Mouse (Mus musculus) G1E (cell line): ENCODE measurements around the gene Rfx8. TPM values are rescaled to one million over a fixed set of nuclear protein-coding genes. Genes with fewer than 3 reads are reported as not detected.

Experiments used
- ATAC-seq: 2 replicates; pipeline ENCODE4 v1.8.0; 2016; ENCODE audit warnings: mild to moderate bottlenecking; ENCODE audit not compliant: insufficient number of reproducible peaks, poor library complexity, low FRiP score, severe bottlenecking; ENCODE audit errors: extremely low read depth
- DNase-seq: peaks from one replicate; pipeline ENCODE4 v3.0.0; 2012; ENCODE audit warnings: low spot score
- H3K27me3 ChIP-seq: 2 replicates; pipeline ENCODE4 v1.6.1; 2012; ENCODE audit warnings: mild to moderate bottlenecking, low read length, inconsistent platforms; ENCODE audit not compliant: insufficient read depth
- H3K36me3 ChIP-seq: replicated peaks from 2 replicates; pipeline ENCODE3; 2012; ENCODE audit warnings: mild to moderate bottlenecking, inconsistent platforms
- H3K4me1 ChIP-seq: 2 replicates; pipeline ENCODE4 v1.6.1; 2012; ENCODE audit warnings: low read depth, low read length, inconsistent platforms, mixed read lengths; ENCODE audit not compliant: insufficient read depth
- H3K4me3 ChIP-seq: 2 replicates; pipeline ENCODE4 v1.5.1; 2012; ENCODE audit warnings: low read depth, mild to moderate bottlenecking, inconsistent platforms, low read length, moderate library complexity, mixed read lengths
- H3K9me3 ChIP-seq: replicated peaks from 2 replicates; pipeline ENCODE4 v1.6.1; 2012; ENCODE audit warnings: inconsistent platforms
- CTCF ChIP-seq: IDR thresholded peaks from 2 replicates; pipeline ENCODE4 v1.5.1; 2012; ENCODE audit warnings: low read depth, low read length, inconsistent platforms, mixed read lengths
- GATA1 ChIP-seq: IDR thresholded peaks from 2 replicates; pipeline ENCODE4 v1.6.1; 2012; ENCODE audit warnings: borderline replicate concordance, low read length, inconsistent platforms, mixed read lengths
- GATA2 ChIP-seq: IDR thresholded peaks from 2 replicates; pipeline ENCODE4 v1.6.1; 2012; ENCODE audit warnings: low read depth, low read length, inconsistent platforms, borderline replicate concordance
- POLR2AphosphoS5 ChIP-seq: IDR thresholded peaks from 2 replicates; pipeline ENCODE4 v1.6.1; 2012; ENCODE audit warnings: low read depth, low read length, inconsistent platforms; ENCODE audit not compliant: insufficient replicate concordance
- TAL1 ChIP-seq: conservative IDR thresholded peaks from 2 replicates; pipeline ENCODE4 v1.6.1; 2012; ENCODE audit warnings: low read depth, low read length, inconsistent platforms, mixed read lengths
- polyA plus RNA-seq: library from polyadenylated mRNA; stranded (reverse); fragments of >175 nt; gene quantifications from 2 replicates; pipeline ENCODE4 v1.2.3, GENCODE M21; 2012
- total RNA-seq, 2 experiments: library from RNA; stranded (forward) in 1 of 2; stranded (reverse) in 1 of 2; fragments of 200-1000 nt in 1 of 2; fragments of >200 nt in 1 of 2; fragmentation: Nextera tagmentation in 1 of 2; gene quantifications; 2 replicates each; pipeline ENCODE4 v1.2.3; 2014 to 2017

The Rfx8 gene
- total and polyA plus RNA-seq, 3 experiments: 0.22 TPM; not detected in 2

- Histone ChIP-seq H3K4me1 (no peaks in the 10 kb centered on the region), H3K9me3 (no peaks in the 10 kb centered on the region), H3K36me3 (no peaks in the 10 kb centered on the region), H3K27me3 (no peaks in the 10 kb centered on the region; the same call in 1 of the 2 replicates), H3K4me3 (no peak overlapping the region)
- DNase-seq (no peak), ATAC-seq (no peak)
- no peak for TF ChIP-seq CTCF
- TF ChIP-seq TAL1: no peak
- TF ChIP-seq POLR2AphosphoS5: no peak
- no peak for TF ChIP-seq GATA2
- no peak for TF ChIP-seq GATA1
These were observed 6.1 kb downstream of the Rfx8 start for GRCm38 (mm10) chr1:39714729-39715128.

DNA sequence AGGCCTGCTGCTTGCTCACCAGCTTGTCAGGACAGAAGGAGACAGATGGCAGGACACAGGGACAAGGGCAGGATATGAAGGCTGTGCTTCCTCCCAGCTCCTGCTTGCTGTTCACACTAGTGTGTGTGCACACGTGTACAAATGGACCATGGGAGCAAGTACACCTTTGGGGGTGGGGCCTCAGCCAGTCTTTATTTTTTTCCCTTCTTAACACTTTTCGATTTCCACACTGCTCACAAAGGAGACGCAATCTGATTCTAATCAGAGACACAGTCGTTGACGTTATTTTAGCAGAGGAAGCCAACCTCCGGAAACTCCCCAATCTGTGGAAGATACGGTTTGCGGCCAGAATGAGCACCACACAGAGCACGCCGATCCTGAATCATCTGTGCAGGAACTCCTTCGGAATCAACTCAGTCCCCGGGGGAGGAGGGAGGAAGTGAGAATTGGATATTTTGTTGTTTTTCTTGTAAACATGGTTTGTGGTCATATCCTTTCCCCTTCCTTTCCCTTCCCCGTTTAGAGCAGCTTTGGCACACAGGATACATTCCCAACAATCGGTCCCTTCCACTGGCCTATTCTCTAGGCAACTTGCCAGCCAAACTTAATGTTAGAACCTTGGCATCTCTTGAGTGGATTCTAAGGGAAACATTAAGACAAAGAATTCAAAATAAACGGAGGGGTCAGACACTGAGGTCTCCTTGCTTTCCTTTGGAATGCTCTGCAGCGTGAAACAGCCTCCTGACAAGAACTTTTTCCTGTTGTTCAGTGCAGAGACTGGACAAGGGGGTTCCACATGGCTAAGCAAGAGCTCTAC is 6.7 kb downstream of the Rfx8 start:
- Histone ChIP-seq H3K9me3 (no peaks in the 10 kb centered on the region), H3K36me3 (no peaks in the 10 kb centered on the region), H3K27me3 (no peaks in the 10 kb centered on the region; the same call in 1 of the 2 replicates), H3K4me3 (no peak overlapping the region), H3K4me1 (no peaks in the 10 kb centered on the region)
- TF ChIP-seq TAL1 (no peak), GATA2 (no peak), GATA1 (no peak), POLR2AphosphoS5 (no peak), CTCF (no peak)
- DNase-seq: no peak
- ATAC-seq: no peak

DNA sequence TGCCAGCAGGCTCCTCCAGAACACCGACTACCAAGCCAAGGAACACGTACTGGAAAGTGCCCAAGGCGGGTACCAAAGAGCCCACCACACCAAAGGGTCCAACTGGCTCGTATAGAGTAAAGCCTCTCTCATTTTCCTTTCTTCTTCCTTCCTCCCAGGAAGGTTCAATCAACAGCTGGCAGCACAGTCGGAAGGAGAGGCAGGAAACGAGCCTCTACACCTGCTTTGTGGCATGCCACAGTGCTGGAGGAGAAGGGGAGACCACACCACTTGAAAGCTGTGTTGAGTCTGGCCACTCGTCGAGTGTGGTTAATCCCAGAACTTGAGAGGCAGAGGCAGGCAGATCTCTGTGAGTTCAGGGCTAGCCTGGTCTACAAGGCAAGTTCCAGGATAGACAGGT is 7.5 kb downstream of the Rfx8 start:
- ATAC-seq (no peak), DNase-seq (no peak)
- no peaks in the 10 kb centered on the region for H3K4me1 ChIP-seq
- no peak for TF ChIP-seq POLR2AphosphoS5
- no peak for TF ChIP-seq TAL1
- TF ChIP-seq CTCF: no peak
- TF ChIP-seq GATA2: no peak
- no peak for TF ChIP-seq GATA1
- no peaks in the 10 kb centered on the region for H3K9me3 ChIP-seq
- no peak overlapping the region for H3K4me3 ChIP-seq
- no peaks in the 10 kb centered on the region; the same call in 1 of the 2 replicates for H3K27me3 ChIP-seq
- no peaks in the 10 kb centered on the region for H3K36me3 ChIP-seq

GRCm38 (mm10) chr1:39712261-39712660 is 8.5 kb downstream of the Rfx8 start:
- DNase-seq: no peak

DNA sequence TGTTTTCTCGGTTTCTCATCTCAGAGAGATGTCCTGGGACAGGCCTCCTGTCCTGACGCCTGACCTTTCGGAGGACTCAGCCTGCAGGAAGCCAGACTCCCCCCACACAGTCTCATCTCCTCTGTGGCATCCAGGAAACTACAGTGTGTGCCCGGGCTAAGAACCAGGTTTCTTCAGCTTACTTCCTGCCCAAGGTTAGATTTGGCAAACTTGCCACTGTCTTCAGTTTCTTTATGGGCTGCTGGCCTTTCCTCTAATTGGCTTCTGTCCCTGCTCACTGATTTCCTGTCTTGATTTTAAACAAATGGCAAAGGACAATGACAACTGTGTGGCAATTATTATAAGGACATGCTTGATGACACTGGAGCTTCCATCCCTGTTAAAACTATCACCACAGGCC is 10.2 kb downstream of the Rfx8 start:
- no peak for ATAC-seq
- H3K4me1 ChIP-seq: no peaks in the 10 kb centered on the region
- no peaks in the 10 kb centered on the region for H3K9me3 ChIP-seq
- TF ChIP-seq GATA2 (no peak), POLR2AphosphoS5 (no peak), CTCF (no peak), TAL1 (no peak), GATA1 (no peak)
- H3K36me3 ChIP-seq: no peaks in the 10 kb centered on the region
- no peak overlapping the region for H3K4me3 ChIP-seq
- peaks cover 3% of the 10 kb centered on the region; the same call in 1 of the 2 replicates for H3K27me3 ChIP-seq
- no peak for DNase-seq

More at GRCm38 (mm10) chr1:39712261-39712660, 8.5 kb downstream of the Rfx8 start:
- no peak for ATAC-seq
- no peaks in the 10 kb centered on the region for H3K4me1 ChIP-seq
- no peak overlapping the region for H3K4me3 ChIP-seq
- H3K27me3 ChIP-seq: peaks cover 3% of the 10 kb centered on the region; the same call in 1 of the 2 replicates
- no peaks in the 10 kb centered on the region for H3K36me3 ChIP-seq
- TF ChIP-seq CTCF (no peak), GATA2 (no peak), TAL1 (no peak), GATA1 (no peak), POLR2AphosphoS5 (no peak)
- no peaks in the 10 kb centered on the region for H3K9me3 ChIP-seq

DNA sequence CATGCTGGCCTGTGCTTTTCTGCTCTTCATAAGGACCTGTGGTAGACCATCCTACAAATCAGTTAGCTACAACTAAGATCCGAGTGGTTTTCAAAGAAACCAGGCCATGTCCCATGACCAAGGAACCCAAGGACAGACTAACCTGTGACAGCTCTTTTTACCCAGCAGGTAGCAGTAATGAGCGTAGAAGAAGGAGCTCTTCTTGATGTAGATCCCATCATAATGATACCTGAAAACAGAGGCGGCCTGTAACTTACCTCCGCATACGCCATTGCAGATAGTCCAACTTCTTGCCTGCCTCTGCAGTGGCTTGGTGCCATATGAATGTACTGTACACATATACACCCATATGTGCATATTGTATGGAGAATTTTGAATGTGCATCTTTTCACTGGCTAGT is 10.8 kb downstream of the Rfx8 start:
- no peak for DNase-seq
- Histone ChIP-seq H3K36me3 (no peaks in the 10 kb centered on the region), H3K9me3 (no peaks in the 10 kb centered on the region), H3K4me1 (no peaks in the 10 kb centered on the region), H3K27me3 (peaks cover 3% of the 10 kb centered on the region; the same call in 1 of the 2 replicates), H3K4me3 (no peak overlapping the region)
- TF ChIP-seq CTCF (no peak), POLR2AphosphoS5 (no peak), GATA1 (no peak), GATA2 (no peak), TAL1 (no peak)
- ATAC-seq: no peak
